Mouse (Mus musculus): ENCODE results near the gene Adgre5.

The Adgre5 gene

DNA sequence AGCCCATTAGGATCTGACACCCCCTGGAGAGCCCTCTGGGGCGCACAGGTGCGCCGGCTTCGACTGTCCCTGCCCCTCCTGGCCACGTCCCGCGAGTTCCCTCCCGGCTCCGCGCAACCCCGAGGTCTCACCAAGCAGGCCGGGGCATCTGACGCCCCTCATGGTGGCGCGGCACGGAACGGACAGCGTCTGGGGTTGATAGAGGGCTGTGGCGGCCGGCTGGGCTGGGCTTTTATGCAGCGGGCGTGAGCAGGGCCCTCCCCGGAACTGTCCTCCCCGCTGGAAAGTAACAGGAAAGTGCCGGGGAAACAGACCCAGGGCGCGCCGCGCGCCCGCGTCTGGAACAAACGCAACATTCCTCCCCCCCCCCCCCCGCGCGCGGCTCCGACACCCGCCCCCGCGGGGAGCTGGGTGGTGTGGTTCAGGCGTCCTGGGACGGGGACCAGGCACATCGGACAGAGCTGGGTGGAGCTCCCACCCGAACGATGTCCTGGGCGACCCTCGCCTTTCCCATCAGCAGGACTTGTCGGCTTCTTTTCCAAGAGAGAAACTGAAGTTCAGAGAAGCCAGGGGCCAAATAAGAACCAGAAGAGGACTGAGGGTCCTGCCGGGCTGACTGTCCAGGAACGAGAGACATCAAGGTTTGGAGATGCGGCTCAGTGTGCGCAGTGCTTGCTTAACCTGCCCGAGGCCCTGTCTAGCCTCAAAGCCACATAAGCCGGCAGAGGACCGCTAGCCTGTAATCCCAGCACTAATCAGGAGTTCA lies at the start of gene Adgre5:
Adgre5 (minus strand) TSS at position 351 of the 766 bp plus-strand sequence.
- Histone ChIP-seq H3K9me3 (ENCODE audit: low read length) (no peaks in the 10 kb centered on the region), H3K4me1 (replicated peaks; ENCODE audit: low read depth, low read length) (peaks cover 83% of the 10 kb centered on the region), H3K4me3 (replicated peaks; ENCODE audit: low read length) (peak within 1 kb of the TSS; percentile 85), H3K27me3 (ENCODE audit: insufficient read depth, low read length) (no peaks in the 10 kb centered on the region), H3K36me3 (ENCODE audit: insufficient read depth, low read length) (peaks cover 14% of the 10 kb centered on the region)
- TF ChIP-seq POU5F1 (IDR thresholded peaks at IDR 0.05; ENCODE audit: borderline replicate concordance, low read length): no peak
- no peak for TF ChIP-seq NANOG (IDR thresholded peaks at IDR 0.05; ENCODE audit: borderline replicate concordance, low read length)
- TF ChIP-seq CTCF (conservative IDR thresholded peaks at IDR 0.05; ENCODE audit: low read length): no peak

DNA sequence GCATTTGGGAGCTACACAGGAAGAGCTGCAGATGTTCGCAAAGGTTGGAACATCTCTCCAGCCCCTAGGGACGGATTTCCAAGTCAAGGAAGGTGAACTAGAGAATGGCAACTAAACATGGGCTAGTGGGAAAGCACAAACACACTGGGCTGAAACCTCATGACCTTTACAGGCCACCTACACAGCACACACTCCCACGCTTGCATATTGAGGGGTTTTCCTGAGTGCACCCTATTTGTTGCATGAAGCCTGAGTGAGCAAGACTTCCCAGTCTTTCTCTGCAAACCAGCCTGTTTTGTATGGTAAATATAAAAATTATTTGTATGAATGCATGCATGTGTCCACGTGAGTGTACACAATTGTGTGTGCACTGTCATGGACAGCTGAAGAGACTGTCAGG lies 48.7 kb upstream of the Adgre5 start:
- Histone ChIP-seq H3K36me3 (ENCODE audit: insufficient read depth, low read length) (no peaks in the 10 kb centered on the region), H3K4me1 (replicated peaks; ENCODE audit: low read depth, low read length) (peaks cover 22% of the 10 kb centered on the region), H3K9me3 (ENCODE audit: low read length) (no peaks in the 10 kb centered on the region), H3K4me3 (replicated peaks; ENCODE audit: low read length) (no peak overlapping the region), H3K27me3 (ENCODE audit: insufficient read depth, low read length) (peaks cover 10% of the 10 kb centered on the region)
- TF ChIP-seq NANOG (IDR thresholded peaks at IDR 0.05; ENCODE audit: borderline replicate concordance, low read length) (no peak), CTCF (conservative IDR thresholded peaks at IDR 0.05; ENCODE audit: low read length) (no peak), POU5F1 (IDR thresholded peaks at IDR 0.05; ENCODE audit: borderline replicate concordance, low read length) (no peak)

DNA sequence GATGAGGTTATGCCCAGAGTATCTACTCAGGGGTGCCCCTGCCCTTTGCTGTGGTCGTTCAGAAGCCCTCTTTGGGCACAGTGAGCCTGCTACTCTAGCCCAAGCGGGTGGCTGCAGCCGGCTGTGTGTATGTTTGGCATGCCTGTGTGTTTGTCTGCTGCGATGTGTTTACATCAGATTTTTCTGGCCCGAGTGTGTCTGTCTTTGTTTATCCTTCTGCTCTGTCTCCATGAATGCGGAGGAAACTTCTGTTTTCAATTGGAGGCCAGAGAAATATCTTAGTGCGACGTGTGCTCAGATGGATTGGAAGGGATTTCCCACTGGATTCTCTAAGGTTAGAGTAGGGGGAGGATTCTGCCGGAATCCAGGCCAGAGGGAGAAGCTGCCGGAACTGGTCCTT lies 43.9 kb upstream of the Adgre5 start:
- H3K9me3 ChIP-seq (ENCODE audit: low read length): no peaks in the 10 kb centered on the region
- H3K27me3 ChIP-seq (ENCODE audit: insufficient read depth, low read length): peaks cover 11% of the 10 kb centered on the region
- TF ChIP-seq POU5F1 (IDR thresholded peaks at IDR 0.05; ENCODE audit: borderline replicate concordance, low read length): no peak
- no peak for TF ChIP-seq NANOG (IDR thresholded peaks at IDR 0.05; ENCODE audit: borderline replicate concordance, low read length)
- TF ChIP-seq CTCF (conservative IDR thresholded peaks at IDR 0.05; ENCODE audit: low read length): no peak
- H3K4me3 ChIP-seq (replicated peaks; ENCODE audit: low read length): 0 out of 2 replicates have a peak overlapping the region, but pooled peaks have one; percentile 24
- peaks cover 48% of the 10 kb centered on the region for H3K4me1 ChIP-seq (replicated peaks; ENCODE audit: low read depth, low read length)
- H3K36me3 ChIP-seq (ENCODE audit: insufficient read depth, low read length): no peaks in the 10 kb centered on the region

DNA sequence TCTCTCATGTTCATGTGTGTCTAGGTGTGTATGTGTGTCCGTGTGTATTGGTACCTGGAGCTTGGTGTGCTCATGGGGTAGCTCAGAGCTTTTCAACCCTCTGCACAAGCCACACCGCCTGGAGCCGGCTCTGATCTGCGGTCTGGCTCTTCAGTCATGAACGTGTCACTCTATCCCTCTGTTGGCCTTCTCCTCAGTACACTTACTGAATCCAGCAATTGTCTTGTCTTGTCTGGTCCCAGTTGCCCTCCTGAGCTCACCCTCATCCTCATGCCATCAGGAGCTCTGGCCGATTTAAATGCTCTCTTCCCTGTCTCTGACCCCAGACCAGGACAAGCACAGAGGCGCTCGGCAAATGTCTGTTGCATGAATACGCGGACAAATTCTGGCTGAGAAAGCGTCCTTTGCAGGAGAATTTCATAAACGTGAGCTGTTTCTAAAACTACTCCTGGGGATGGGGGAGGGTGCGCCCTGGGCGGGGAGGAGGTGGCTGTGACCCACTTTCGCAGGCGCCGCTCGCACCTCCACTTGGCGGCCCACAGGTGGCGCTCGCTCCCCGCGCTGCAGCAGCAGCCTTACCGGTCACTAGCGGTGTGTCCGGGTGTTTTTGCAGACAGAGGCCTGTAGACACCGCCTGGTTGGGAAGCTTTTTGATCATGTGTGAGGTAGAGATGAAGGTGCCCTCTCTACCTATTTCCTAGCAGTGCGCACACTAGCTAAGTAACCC lies 41.9 kb upstream of the Adgre5 start:
- H3K9me3 ChIP-seq (ENCODE audit: low read length): no peaks in the 10 kb centered on the region
- H3K4me1 ChIP-seq (replicated peaks; ENCODE audit: low read depth, low read length): peaks cover 56% of the 10 kb centered on the region
- H3K36me3 ChIP-seq (ENCODE audit: insufficient read depth, low read length): no peaks in the 10 kb centered on the region
- TF ChIP-seq CTCF (conservative IDR thresholded peaks at IDR 0.05; ENCODE audit: low read length) (peak; percentile 34), POU5F1 (IDR thresholded peaks at IDR 0.05; ENCODE audit: borderline replicate concordance, low read length) (no peak)
- peaks cover 13% of the 10 kb centered on the region for H3K27me3 ChIP-seq (ENCODE audit: insufficient read depth, low read length)
- H3K4me3 ChIP-seq (replicated peaks; ENCODE audit: low read length): peak overlapping the region; percentile 52

DNA sequence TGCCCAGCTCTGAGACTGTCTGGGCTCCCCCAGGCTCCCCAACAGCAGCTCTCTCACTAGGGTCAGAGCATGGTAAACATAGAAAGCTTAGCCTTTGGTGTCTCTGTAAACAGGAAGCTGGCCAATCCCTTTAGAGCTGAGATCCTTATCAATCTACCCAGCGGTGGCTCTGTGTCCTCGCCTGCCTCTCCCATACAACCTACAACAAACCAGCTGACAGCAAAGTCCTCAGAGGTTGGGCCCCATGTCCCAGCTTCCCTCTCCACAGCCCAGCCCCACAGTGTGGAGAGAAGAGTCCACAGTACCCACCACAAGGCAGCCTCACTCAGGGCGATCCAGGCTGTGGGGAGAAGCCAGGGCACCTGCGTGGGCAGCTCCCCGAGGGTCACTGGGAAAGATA lies 38.5 kb upstream of the Adgre5 start:
- H3K9me3 ChIP-seq (ENCODE audit: low read length): no peaks in the 10 kb centered on the region
- peaks cover 69% of the 10 kb centered on the region for H3K4me1 ChIP-seq (replicated peaks; ENCODE audit: low read depth, low read length)
- TF ChIP-seq NANOG (IDR thresholded peaks at IDR 0.05; ENCODE audit: borderline replicate concordance, low read length) (no peak), POU5F1 (IDR thresholded peaks at IDR 0.05; ENCODE audit: borderline replicate concordance, low read length) (no peak), CTCF (conservative IDR thresholded peaks at IDR 0.05; ENCODE audit: low read length) (no peak)
- no peaks in the 10 kb centered on the region for H3K36me3 ChIP-seq (ENCODE audit: insufficient read depth, low read length)
- H3K4me3 ChIP-seq (replicated peaks; ENCODE audit: low read length): no peak overlapping the region
- H3K27me3 ChIP-seq (ENCODE audit: insufficient read depth, low read length): peaks cover 13% of the 10 kb centered on the region

DNA sequence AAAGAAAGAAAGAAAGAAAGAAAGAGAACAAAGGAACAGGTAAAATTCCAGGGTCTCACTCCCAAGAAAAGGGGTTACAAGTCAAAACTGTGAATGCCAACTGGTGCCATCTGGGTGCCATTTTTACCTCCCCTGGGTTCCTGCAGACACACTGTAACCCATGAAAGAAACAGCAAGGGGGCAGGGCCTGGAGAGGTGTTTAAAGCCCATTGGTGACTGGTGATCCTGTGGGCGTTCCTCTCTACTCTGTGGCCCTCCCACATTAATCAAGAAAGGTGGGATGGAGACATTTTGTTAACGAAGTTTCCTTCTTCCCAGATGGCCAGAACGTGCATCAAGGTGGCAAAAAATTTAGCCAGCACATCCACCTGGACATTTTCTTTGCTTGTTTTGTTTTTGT lies 36.9 kb upstream of the Adgre5 start:
- Histone ChIP-seq H3K4me3 (replicated peaks; ENCODE audit: low read length) (no peak overlapping the region), H3K9me3 (ENCODE audit: low read length) (no peaks in the 10 kb centered on the region), H3K27me3 (ENCODE audit: insufficient read depth, low read length) (peaks cover 17% of the 10 kb centered on the region), H3K4me1 (replicated peaks; ENCODE audit: low read depth, low read length) (peaks cover 70% of the 10 kb centered on the region), H3K36me3 (ENCODE audit: insufficient read depth, low read length) (no peaks in the 10 kb centered on the region)
- TF ChIP-seq CTCF (conservative IDR thresholded peaks at IDR 0.05; ENCODE audit: low read length): no peak
- no peak for TF ChIP-seq POU5F1 (IDR thresholded peaks at IDR 0.05; ENCODE audit: borderline replicate concordance, low read length)
- TF ChIP-seq NANOG (IDR thresholded peaks at IDR 0.05; ENCODE audit: borderline replicate concordance, low read length): peak; percentile 30; the same call in 1 of the 2 replicates

DNA sequence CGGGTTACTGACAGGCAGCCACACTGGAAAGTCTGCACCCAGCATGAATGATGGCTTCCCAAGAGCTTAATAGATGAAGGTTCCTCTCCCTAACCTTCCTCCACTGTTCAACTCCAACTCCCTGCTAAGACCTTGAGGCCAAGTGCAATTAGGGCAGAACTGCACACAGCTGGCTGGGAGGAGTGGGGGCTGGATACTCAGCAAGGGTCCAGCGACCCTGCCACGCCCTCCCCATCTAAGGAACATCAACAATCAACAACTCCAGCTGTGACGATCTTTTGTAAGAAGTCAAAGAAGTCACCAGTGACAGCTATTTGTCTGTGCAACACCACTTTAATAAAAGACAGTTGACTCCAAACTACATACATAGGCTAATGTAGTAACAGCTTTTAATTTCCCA lies 35.5 kb upstream of the Adgre5 start:
- Histone ChIP-seq H3K4me3 (replicated peaks; ENCODE audit: low read length) (peak overlapping the region; percentile 35), H3K9me3 (ENCODE audit: low read length) (no peaks in the 10 kb centered on the region), H3K4me1 (replicated peaks; ENCODE audit: low read depth, low read length) (peaks cover 74% of the 10 kb centered on the region), H3K27me3 (ENCODE audit: insufficient read depth, low read length) (peaks cover 12% of the 10 kb centered on the region), H3K36me3 (ENCODE audit: insufficient read depth, low read length) (no peaks in the 10 kb centered on the region)
- TF ChIP-seq POU5F1 (IDR thresholded peaks at IDR 0.05; ENCODE audit: borderline replicate concordance, low read length): no peak
- peak; percentile 78 for TF ChIP-seq NANOG (IDR thresholded peaks at IDR 0.05; ENCODE audit: borderline replicate concordance, low read length)

DNA sequence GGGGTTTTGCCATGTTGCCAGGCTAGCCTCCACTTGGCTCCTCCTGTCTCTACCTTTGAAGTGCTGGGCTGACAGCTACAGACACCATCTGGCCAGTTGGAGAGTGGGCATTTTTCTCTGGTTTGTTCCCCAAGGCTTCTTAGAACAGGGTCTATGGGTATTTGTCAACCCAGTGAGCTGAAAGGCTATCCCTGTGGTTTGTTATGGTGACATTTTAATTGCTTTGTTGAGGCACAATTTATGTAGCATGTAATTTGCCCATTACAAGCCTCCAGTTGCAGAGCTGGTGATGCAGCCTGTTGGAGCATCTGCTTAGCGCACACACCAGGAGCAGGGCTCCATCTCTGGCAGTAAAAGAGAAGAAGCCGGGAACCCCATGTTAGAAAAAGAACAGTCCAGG lies 33.1 kb upstream of the Adgre5 start:
- no peak for TF ChIP-seq CTCF (conservative IDR thresholded peaks at IDR 0.05; ENCODE audit: low read length)
- no peak for TF ChIP-seq POU5F1 (IDR thresholded peaks at IDR 0.05; ENCODE audit: borderline replicate concordance, low read length)
- H3K27me3 ChIP-seq (ENCODE audit: insufficient read depth, low read length): peaks cover 3% of the 10 kb centered on the region; the same call in 1 of the 2 replicates
- no peaks in the 10 kb centered on the region for H3K9me3 ChIP-seq (ENCODE audit: low read length)
- H3K4me3 ChIP-seq (replicated peaks; ENCODE audit: low read length): no peak overlapping the region
- peaks cover 72% of the 10 kb centered on the region for H3K4me1 ChIP-seq (replicated peaks; ENCODE audit: low read depth, low read length)
- H3K36me3 ChIP-seq (ENCODE audit: insufficient read depth, low read length): no peaks in the 10 kb centered on the region
